Mouse (Mus musculus) thymus, postnatal 0 days (tissue): ENCODE data around the gene Ces1f. TPM values are rescaled to one million over a fixed set of nuclear protein-coding genes. Genes with fewer than 3 reads are reported as not detected.
"Not testable (repeated sequence)": the region's sequence is repeated elsewhere in the genome, so short reads cannot be mapped to it uniquely, and the experiment has no call there.

Experiments used
- DNase-seq: peaks from one replicate; pipeline ENCODE4 v3.0.0-alpha.2; 2015; ENCODE audit warnings: low spot score
- polyA plus RNA-seq: library from polyadenylated mRNA; unstranded; fragments of >200 nt; fragmentation: Nextera tagmentation; extraction: Ambion mirVana; gene quantifications from 2 replicates; pipeline ENCODE4 v1.2.1, GENCODE M21; 2015

Ces1f gene
- polyA plus RNA-seq: 0.69 and 0.77 TPM in 2 replicates

DNA sequence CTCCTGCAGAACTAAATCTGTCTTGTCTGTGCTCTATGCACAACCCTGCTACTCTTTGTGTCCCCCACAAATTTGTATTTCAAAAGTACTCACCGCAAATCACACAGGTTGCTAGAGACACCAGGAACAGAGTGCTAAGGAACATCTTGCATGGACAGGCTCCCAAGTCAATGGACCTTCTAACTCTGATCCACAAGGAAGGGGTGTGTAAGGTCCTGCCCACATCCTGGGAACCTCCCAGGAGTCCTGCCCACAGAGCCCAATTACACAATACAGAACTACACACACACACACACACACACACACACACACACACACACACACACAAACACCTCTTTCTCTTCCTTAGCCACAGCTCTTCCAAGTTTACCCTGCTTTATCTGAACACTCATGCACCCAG lies at the start of gene Ces1f:
TSS of gene Ces1f (minus strand) at position 192 of the 400 bp plus-strand sequence.
- DNase-seq: no peak

DNA sequence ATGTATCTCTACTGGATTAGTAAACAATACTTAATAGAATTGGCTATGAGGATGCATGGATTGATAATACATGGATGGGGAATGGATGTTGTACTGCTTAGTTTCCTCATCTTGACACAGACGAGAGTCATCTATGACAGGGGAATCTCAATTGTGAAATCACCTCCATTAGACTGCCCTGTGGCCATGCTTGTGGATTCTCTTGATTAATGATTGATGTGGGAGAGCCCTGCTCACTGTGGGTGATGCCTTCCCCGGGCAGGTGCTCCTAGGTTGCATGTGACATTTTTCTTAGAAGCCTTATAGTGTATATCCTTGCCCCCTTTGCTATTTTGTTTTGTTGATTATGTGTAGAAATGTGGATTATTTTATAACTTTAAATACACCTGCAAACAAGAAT lies 45.6 kb upstream of the Ces1f start:
- no peak for DNase-seq

DNA sequence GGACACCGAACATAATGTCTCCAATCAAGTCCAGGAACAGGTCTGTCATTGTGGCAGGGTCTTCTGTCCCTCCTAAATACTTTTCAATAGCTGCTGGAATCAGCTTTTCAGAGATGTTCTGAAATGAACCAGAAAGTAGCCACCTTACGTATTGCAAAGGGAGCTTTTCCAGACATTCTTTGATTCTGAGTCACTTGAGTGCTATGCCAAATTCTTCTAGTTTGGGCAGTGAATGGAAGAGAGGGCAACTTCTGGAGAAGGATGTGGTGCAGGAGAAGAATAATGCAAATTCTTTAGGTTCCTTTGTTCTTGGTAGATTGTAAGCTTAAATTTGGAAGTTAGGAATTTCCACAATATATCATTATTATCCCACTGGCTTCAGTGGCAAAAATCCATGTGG lies 37.5 kb upstream of the Ces1f start:
- DNase-seq: no peak

DNA sequence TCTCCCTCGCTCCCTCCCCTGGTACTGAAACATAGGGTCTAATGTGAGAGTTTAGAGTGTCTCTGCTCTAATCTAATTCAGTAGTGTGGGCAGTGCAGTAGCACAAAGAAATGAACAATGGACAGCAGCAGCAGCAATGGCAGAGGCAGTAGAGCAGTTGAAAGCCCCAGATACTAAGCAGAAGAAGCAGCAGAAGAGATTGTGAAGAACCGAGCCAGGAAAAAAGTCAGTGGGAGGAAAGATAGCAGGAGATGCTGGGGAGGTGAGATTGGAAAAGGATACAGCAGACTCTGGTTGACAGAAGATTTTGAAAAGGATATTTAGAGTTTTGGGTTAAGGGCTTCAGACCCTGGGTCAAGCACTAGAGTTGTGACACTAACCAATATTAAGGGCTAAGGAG lies 36.0 kb upstream of the Ces1f start:
- no peak for DNase-seq

DNA sequence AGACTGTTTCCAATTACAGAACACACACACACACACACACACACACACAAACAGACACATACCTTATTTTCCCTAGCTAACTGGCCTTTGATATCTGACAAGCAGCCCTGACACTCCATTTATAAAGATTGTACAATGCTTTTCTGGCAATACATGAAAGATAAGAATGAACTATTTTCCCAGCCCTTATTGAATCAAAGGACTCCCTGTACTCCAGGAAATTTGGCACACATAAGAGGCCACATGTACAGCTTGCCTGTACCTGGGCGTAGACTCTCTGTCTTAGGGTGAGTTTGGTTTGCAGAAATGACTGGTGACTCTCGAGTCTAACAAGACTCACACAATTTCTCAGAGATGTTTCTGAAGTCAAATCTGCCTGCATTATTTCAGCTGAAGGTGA lies 4.3 kb upstream of the Ces1f start:
- DNase-seq: no peak

DNA sequence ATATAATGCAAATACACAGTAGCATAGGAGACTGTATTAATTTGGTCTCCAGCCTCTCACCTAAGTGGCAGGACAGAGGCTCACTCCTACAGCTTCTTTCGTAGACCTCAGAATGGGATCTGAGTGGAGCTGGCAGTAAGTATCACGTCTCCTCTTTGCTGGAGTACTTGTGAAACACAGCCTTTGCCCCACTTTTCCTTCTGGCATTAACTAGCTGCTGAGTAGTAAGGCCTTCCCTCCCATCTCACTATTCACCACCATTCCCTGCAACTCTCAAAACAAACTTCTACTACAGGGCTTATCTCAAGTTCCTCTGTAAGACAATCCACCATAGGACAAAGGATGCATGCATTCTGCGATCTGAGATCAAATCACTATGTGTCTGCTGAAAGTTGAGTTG lies 2.8 kb upstream of the Ces1f start:
- DNase-seq: no peak

DNA sequence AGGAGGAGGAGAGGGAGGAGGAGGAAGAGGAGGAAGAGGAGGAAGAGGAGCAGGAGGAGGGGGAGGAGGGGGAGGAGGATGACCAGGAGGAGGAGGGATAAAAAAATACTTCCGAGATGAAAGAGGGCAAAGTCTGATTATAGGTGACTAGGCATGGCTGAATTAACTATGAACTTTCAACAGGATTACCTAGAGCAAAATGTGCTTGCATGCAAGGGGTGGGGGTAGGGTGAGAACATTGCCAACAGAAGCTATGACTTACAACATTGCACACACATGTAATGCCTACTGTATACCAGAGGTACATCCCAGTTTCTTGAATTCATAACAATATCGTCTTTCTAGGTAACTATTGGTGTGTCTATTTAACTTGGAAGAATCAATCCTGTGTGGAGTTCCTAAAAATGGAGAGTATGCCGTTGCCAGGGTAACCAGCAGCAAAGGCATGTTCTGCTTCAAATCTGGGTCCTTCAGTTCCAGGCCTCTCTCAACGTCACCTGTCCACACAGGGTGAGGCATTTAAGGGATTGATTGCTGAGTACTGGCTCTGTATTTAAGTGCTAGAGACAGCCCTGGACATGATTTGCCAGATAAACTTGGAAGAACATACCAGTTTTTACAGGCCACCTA lies 1.3 kb downstream of the Ces1f start:
- no peak for DNase-seq

DNA sequence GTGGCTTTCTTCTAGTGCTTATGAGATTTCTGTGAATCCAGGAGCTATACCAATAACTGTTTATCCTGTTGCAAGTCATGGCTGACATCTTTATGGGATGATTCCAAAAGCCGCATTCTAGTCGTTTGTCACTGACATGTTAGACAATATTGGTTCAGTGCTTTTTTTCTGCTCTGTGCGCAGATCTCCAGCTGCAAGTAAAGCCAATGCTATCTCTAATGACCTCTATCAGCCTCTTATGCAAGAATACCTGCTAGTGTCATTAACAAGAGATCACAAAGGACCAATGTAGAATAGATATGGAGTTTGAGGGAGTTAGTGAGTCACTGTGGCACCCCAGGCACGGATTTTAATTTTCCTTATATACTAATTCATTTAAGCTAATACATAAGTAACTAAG lies 4.9 kb downstream of the Ces1f start:
- no peak for DNase-seq

DNA sequence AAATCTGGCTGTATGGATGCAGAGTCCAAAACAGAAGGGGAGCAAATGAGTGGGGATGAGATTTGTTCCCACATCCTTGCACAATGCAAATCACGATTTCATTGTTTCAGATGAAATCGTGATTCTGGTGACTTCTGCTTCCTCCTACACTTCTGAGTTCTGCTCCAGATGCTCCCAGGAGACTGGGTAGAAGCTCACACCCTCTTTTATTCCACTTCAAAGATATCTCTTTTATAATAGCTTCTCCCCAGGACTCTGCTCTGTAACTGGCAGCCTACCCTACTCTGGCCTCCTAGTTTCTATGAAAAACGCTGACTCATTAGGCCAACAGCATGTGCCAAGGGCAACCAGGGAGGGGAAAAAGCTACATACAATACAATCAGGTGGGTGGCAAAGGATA lies 6.2 kb downstream of the Ces1f start:
- DNase-seq: no peak

DNA sequence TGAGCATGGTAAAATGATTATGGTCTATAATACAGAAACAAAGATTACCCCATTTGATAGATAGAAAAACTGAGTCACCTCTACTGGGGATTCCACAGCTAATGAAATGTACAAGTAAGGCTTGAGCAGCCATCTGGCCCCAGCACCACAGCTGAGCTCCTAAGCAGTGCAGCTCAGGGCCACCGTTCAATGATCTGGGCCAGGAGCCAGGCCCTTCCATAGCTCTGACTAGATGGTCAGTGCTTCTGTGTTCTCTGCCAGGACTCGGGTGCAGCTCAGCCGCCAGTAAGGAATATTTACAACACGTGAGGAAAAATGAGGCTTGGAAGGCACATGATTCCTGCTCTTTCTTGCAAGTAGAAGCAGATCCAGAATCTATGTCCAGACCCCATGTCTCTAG lies 6.9 kb downstream of the Ces1f start:
- no peak for DNase-seq

DNA sequence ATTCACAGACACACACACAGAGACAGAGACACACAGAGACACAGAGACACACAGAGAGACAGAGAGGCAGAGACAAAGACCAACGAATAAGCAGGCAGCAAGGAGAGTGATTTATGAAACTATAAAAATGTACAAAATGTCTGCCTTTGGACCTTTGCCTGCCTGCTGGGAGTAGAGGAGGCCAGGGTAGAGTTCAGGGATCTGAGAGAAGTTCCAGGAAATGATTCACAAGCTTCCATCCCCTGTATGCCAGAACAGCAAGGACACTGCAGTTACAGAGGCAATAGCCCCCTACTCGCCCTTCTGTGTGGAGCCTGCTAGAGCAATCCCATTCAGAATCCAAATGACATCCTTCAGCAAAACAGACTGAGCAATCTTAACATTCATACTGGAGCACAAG lies 18.1 kb downstream of the Ces1f start:
- DNase-seq: no peak

DNA sequence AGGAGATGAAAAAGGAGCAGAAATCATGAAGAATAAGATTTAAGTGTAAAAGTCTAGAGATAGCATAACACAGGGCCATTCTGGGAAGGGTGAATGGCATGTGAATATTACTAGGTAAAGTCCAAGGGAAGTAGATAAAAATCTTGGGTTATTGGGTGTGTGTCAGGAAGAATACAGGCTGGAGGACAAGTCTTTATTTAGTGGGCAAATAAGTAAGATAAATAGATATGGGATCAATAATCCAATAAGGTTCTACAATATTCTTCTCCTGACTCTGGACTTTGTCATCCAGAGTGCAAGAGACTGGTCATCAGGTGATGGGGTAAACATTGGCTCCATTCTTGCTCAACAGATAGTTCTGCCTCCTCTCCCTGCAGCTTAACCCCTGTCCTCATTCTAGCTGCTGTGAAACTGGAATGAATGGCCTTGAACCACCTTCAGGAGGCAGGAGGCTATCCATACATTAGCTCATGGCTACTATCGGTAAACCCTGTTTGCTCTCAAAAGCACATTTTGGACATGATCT lies 27.1 kb downstream of the Ces1f start:
- DNase-seq: no peak

DNA sequence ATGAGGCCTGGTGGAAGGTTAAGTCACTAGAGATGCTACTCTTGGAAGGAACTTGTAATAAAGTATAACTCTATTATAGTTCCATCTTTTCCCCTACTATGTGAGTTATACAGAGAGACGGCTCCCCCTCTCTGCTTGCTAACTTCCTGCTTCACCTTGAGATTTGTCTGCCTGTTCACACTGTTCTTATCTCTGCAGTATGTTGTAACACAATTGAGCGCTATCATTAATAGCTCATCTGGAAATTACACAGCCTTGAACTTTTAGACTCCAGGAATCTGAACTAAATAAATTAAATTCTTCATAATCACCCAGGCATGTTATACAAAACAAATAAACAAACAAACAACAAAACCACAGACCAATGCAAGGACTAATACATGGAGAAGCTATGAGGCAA lies 33.5 kb downstream of the Ces1f start:
- DNase-seq: no peak

DNA sequence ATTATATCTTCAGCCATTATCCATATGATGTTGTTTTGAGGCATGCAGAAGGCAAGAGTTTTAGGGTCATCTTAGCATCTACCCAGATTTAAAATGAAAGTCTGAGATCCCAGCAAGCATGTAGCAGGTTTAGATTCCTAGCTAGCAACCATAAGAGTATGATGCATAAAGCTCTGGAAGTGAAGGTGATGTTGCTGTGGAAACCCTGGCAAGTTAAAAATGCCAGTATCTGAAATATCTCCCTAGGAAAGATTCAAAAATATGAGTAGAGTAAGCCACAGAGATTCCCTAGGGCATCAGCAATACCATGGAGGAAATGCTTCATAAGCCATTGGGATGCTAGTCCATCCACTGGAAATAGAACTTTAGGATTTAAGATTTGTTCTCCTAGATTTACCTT lies 39.7 kb downstream of the Ces1f start:
- DNase-seq: no peak

DNA sequence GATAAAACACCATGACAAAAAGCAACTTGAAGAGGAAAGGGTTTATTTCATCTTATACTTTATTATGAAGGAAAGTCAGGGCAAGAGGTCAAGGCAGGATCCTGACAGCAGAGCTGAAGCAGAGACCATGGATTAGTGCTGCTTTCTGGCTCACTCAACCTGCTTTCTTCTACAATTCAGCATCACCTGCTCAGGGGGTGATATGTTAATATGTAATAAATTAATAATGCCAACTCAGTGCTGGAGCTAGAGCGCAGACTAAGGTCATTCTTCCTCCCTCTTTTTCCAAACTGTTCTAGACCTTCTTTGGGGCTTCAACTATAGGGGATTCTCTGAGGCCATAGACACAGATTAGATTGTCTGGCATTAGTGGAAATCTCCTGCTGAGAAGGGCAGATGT lies 43.9 kb downstream of the Ces1f start:
- no peak for DNase-seq

DNA sequence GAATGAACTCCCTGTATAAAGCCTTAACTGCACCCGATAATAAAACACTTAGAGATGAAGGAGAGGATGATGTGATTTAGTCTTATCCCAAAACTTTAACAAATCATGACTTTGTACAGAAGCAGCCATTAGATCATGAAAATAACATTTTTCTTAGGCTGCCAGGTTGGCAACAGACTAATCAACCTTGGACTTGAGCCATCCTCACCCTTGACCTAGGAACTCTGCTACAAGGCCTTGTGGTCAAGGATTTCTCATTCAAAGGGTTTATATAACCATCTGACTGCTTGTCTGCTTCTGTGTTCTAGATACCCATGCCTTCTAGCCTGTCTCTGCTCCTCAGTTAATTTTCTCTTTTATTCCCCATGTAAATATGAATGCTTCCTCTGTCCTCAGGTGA lies 44.8 kb downstream of the Ces1f start:
- DNase-seq: no peak

DNA sequence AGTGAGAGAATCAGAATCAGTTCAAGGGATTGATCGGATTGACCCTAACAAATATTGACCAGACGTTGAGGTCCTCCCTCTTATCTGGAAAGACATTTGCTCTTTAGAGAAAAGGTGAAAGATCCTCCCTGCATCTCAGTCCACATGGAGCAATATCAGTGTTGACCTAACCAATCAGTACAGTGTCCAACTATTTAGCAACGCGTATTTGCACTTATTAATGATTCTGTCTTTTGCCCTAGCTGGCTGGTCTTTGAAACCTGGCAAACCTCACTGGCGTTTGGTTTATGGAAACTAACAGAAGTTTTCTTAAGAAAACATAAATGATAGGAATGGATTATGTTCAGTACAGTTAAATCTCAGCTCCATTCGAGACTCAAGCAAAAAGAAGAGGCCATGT lies 45.5 kb downstream of the Ces1f start:
- DNase-seq: no peak

DNA sequence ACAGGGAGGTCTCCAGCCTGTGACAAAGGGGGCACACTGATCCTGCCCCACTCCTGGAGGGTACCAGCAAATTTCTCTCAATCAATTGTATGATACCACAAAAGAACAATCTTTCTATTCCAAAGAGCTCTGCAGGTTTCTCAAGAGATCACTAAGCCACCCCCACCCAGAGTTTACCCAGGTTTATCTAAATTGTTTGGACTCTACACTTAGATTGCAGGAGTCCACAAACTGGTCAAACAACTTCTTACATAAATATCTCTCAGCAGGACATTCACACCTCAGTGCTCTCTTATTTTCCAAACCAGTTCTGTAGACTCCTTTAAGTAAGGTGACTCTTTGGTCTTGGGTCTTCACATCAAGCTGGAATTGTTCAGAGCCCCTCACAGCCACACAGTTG lies 50.1 kb downstream of the Ces1f start, which contains the start of gene Ces1e:
TSS of gene Ces1e (minus strand) at position 174 of the 400 bp plus-strand sequence.
- no peak for DNase-seq

DNA sequence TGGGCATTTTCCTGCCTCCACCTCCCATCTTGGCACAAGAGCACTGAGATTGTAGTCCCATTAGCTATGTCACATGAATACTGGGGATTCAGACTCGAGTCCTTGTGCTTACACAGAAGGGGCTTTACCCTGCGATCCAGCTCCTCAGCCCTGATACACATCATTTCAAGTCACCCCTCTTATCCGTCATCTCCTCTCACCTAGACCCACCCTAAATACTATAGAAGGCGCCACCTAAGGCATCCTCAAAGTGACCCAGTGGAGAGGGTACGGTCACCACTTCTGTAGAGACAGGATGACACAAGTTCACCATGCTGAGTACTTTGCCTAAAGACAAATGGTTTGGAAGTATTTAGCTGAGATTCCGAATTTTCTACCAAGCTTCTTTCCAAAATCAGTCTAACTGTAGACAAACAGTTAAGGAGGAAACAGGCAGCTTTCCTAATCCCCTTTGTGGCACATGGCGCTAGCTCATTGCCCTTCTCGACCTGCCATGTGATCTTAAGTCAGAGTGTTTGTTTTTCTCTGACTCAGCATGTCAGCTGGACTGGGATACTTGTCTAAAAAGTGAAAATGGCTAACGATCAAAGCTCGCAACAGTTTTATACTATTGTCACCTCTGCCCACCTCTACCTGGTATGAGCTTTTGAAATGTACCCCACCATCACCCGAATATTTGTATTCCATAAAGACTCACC lies 50.7 kb downstream of the Ces1f start:
- no peak for DNase-seq

DNA sequence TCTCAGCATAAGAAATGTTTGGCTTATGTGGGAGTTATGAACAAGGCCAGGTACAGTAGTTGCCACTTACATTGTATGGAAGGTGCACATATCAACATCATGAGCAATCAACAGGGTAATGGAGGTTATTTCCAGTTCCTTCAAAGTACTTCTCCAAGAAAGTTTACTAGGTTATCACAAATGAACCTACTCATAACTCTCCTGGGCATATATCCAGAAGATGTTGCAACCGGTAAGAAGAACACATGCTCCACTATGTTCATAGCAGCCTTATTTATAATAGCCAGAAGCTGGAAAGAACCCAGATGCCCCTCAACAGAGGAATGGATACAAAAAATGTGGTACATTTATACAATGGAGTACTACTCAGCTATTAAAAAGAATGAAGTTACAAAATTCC lies 53.1 kb downstream of the Ces1f start:
- not testable (repeated sequence) for DNase-seq

DNA sequence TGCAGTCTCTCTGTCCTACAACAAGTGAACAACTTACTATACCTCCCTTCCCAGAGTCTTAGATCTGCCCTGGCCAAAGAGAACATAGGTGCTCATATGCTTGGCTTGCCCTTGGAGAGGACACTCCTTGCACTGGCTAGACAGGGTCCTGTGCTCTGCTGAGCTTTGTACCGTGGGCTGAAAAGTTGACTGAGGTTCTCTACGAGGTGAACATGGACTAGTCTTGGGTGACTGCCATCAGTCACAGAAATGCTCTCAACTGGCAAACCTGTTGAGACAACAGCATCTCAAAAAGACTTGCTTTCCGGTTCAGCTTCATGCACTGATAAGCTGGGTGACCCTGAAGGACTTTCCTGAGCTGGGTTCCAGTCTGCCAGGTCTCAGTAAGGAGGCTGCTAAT lies 57.7 kb downstream of the Ces1f start:
- no peak for DNase-seq

DNA sequence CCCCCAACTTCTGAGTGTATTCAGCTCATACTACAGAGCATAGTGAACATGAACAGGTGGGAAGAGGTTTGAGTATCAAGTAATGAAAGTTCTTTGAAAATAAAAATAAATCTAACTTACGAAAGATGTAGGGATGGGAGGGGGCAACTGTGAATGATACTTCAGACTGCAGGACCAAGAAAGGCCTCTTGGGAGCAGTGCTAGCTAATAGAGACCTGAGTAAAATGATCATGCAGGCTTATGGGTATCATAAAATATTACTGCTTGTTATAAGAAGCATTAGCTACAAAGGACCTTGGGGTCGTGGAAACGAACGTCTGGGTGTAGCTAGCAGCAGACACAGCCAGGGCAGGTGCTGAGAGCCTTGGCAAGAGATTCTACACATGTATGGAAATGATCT lies 61.7 kb downstream of the Ces1f start:
- DNase-seq: no peak

DNA sequence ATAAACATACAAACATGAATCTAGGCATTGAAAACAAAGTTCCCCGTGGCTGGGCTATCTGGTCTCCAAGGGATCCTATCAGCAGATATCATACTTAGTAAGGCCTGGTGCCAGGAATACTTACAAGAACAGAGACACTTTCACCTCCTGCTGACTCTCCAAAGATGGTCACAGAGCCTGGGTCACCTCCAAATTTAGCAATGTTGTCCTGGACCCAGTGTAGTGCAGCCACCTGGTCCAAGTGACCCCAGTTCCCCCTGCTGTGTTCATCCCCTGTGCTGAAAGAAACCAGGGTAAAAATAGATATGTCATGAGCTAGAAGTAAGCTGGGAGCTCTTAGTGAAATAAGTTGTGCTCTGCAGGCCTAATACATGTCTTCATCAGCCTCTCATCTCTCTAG lies 62.2 kb downstream of the Ces1f start:
- DNase-seq: no peak
